Mouse (Mus musculus): ENCODE results near the gene Lxn.

Gene Lxn

DNA sequence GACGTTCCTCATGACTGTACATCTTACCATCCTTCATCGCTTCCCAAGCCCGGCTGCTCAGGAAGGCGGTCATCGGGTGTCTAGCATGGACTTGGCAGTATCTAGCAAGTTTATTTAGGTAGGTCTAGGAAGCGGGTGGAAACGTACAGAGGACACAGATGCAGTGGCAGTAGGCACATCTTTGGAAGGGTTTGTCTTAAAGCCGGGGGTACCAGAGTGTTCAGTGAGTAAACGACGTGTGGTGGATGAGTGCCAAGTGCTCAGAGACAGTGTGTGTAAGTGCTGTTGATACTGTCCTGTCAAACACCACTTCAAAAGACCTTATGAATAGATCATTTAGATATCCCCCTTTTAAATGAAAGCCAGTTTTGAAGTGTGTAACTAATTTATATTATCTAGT lies 1.1 kb downstream of the Lxn start:
- in situ Hi-C loops (cut with MboI, MseI), result loop anchor here (25.0 kb wide), 1 partner anchor 1825 kb away; no protein-coding TSS in a partner anchor

GRCm38 (mm10) chr3:67462015-67462414 lies 1.7 kb downstream of the Lxn start:
- in situ Hi-C loops (cut with MboI, MseI), result loop anchor here (25.0 kb wide), 1 partner anchor 1825 kb away; no protein-coding TSS in a partner anchor

- in situ Hi-C loops (cut with MboI, MseI), result loop anchor here (25.0 kb wide), 1 partner anchor 1827 kb away; no protein-coding TSS in a partner anchor
Observed at GRCm38 (mm10) chr3:67459881-67460280, 3.8 kb downstream of the Lxn start.

DNA sequence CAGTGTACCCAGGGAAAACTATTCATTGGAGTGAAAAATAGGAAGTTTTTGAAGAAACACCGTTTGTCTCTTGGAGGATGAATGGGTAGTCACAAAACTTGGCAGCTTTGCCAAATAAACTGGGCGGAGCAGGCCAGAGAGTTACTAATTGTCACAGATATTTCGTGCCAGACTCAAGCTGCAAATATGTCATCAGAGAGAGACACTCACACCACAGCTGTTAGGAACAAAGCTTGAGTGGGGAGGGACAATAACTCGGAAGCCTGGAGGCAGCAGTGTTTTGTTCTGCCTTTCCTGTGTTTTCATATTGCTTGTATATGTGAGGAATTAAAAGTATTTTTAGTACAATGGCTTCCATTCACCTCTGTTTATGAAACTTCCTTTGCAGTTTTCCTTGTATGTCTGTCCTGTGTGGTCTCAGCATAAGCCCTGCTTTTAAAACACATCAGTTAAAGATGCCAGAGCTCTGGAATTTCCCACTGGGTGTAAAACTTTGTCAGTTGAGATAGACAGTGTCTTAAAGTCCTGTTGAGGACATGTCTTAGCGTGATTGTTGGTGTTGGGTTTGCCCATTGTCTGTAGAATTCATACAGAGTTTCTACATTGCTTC lies 13.0 kb downstream of the Lxn start:
- in situ Hi-C loops (cut with MboI, MseI), result loop anchor here (25.0 kb wide), 1 partner anchor 1837 kb away; no protein-coding TSS in a partner anchor

DNA sequence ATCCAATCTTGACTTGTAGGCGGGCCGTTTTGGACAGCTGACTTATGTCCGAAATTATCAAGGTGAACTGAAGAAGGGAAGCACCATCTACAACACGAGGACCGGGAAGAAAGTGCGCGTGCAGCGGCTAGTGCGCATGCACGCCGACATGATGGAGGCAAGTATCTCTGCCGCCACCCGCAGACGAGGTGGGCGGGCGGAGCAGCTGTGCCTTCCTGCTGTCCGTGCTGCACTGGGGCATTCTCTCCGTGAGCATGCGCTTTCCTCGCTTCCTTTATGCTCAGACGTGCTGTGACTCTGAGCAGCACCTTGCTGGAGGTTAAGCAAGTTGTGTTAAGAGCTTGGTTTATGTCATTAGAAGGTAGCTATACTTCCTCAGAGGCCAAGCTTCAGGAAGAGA lies 14.1 kb downstream of the Lxn start:
- in situ Hi-C loops (cut with MboI, MseI), result loop anchor here (25.0 kb wide), 1 partner anchor 1838 kb away; no protein-coding TSS in a partner anchor

- in situ Hi-C loops (cut with MboI, MseI), result no loop called here
Observed at GRCm38 (mm10) chr3:67447143-67447542, 16.6 kb downstream of the Lxn start.

DNA sequence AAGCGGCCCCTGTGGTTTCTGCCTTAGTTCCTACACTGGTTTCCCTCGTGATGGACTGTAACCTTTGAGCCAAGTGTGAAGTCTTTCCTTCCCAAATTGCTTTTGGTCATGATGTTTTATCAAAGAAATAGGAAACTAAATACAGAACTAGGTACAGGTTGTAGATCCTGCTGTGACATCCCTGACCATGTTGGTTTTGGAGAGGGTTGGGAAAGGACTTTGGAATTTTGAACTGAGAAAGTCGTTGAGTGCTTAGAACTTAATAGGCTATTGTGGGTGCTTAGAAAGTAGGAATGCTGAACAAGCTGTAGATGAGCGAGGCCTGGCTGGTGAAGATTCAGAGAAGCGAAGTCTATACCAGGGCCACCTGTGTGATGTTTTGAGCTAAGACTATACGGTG lies 29.7 kb downstream of the Lxn start:
- in situ Hi-C loops (cut with MboI, MseI), result loop anchor here (5.0 kb wide), 1 partner anchor 148 kb away; the partner anchor contains the start of gene Mfsd1

GRCm38 (mm10) chr3:67429999-67430380 lies 33.7 kb downstream of the Lxn start, which contains the start of gene Gfm1:
Gene Gfm1, plus strand, starts transcription at chr3:67430096.
- in situ Hi-C loops (cut with MboI, MseI), result loop anchor here (5.0 kb wide), 2 partner anchors 58 to 152 kb away; partner anchors contain the start of genes Mfsd1 and Mlf1

- in situ Hi-C loops (cut with MboI, MseI), result loop anchor here (5.0 kb wide), 1 partner anchor 57 kb away; the partner anchor contains the start of gene Mlf1
Observed at GRCm38 (mm10) chr3:67429338-67429998, 34.3 kb downstream of the Lxn start.
